Mouse (Mus musculus) limb, embryonic 14.5 days (tissue): ENCODE data around the gene Man2a1. TPM values are rescaled to one million over a fixed set of nuclear protein-coding genes. Genes with fewer than 3 reads are reported as not detected.

ENCODE experiments used
- ATAC-seq: fragments of 200-750 bp; cut with Nextera tagmentation; 2 replicates; pipeline ENCODE4 v1.8.0; 2017; ENCODE audit warnings: low read depth, moderate number of reproducible peaks, moderate TSS enrichment; ENCODE audit not compliant: low FRiP score
- DNase-seq: peaks from one replicate; pipeline ENCODE4 v3.0.0-alpha.2; 2015; ENCODE audit warnings: low spot score
- H3K27ac ChIP-seq: fragments of 300-500 bp; sonication (generic); replicated peaks from 2 replicates; pipeline ENCODE4 v1.5.1; 2014; ENCODE audit warnings: low read depth, mild to moderate bottlenecking, low read length, moderate library complexity, mixed read lengths
- H3K27me3 ChIP-seq: fragments of 300-500 bp; sonication (generic); 2 replicates; pipeline ENCODE4 v1.6.1; 2014; ENCODE audit warnings: low read length, mixed read lengths; ENCODE audit not compliant: control insufficient read depth, insufficient read depth
- H3K36me3 ChIP-seq: fragments of 300-500 bp; sonication (generic); 2 replicates; pipeline ENCODE4 v1.6.1; 2014; ENCODE audit warnings: mild to moderate bottlenecking, low read length, moderate library complexity, mixed read lengths; ENCODE audit not compliant: control insufficient read depth, insufficient read depth
- H3K4me1 ChIP-seq: fragments of 300-500 bp; sonication (generic); 2 replicates; pipeline ENCODE4 v1.6.1; 2014; ENCODE audit warnings: antibody characterized with exemption, low read length, mixed read lengths; ENCODE audit not compliant: control insufficient read depth, insufficient read depth
- H3K4me2 ChIP-seq: fragments of 300-500 bp; sonication (generic); replicated peaks from 2 replicates; pipeline ENCODE4 v1.6.1; 2014; ENCODE audit warnings: low read depth, mild to moderate bottlenecking, low read length, moderate library complexity; ENCODE audit not compliant: severe bottlenecking
- H3K4me3 ChIP-seq: fragments of 300-500 bp; sonication (generic); replicated peaks from 2 replicates; pipeline ENCODE4 v1.5.1; 2014; ENCODE audit warnings: low read length
- H3K9ac ChIP-seq: fragments of 300-500 bp; sonication (generic); 2 replicates; pipeline ENCODE4 v1.6.1; 2014; ENCODE audit warnings: mild to moderate bottlenecking, low read depth, low read length, moderate library complexity; ENCODE audit not compliant: severe bottlenecking
- H3K9me3 ChIP-seq: fragments of 300-500 bp; sonication (generic); 2 replicates; pipeline ENCODE4 v1.6.1; 2016; ENCODE audit warnings: low read length; ENCODE audit not compliant: control insufficient read depth
- POLR2A ChIP-seq: fragments of 200-500 bp; IDR thresholded peaks from 2 replicates; pipeline ENCODE4 v1.8.0; 2012; ENCODE audit warnings: inconsistent platforms, mild to moderate bottlenecking, moderate library complexity, borderline replicate concordance; ENCODE audit not compliant: insufficient read depth, insufficient read length; ENCODE audit errors: extremely low read depth
- WGBS: fragments of 180-500 bp; shearing (Covaris S2); extraction: QIAGEN DNeasy Blood & Tissue Kit; methylation state at CpG from one replicate; pipeline ENCODE4 v1.1.7; 2014; 5-methylcytosine and 5-hydroxymethylcytosine counted together
- polyA plus RNA-seq, 2 experiments: library from polyadenylated mRNA; depleted of rRNA in 1 of 2; stranded (reverse) in 1 of 2; unstranded in 1 of 2; fragments of >200 nt; fragmentation: Nextera tagmentation in 1 of 2; extraction: Ambion mirVana in 1 of 2; gene quantifications; 2 replicates each; pipeline versions ENCODE4 v1.2.1 to v1.2.3; 2012 to 2014

The Man2a1 gene
- polyA plus RNA-seq, 2 experiments = 12.5 to 31.9 TPM

DNA sequence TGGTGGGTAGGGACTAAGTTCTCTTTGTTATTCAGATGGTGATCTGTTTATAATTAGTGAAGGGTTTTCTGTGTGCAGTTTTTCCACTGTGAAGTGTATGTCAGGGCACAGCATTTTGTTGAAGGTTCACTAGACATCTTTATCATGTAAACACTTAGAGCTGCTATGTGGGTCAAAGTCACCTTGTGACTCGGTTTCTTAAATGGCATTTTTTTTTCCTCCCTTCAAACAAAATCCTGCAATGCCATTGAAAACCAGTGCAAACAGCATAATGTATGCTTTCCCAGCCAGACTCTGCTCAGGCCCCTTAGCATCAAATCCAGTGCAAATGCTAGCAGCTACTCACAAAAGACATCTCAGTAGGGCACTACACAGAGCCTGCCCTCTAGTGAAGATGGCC is 148.6 kb downstream of the Man2a1 start:
- Histone ChIP-seq H3K9me3 (no peaks in the 10 kb centered on the region), H3K4me3 (no peak overlapping the region), H3K36me3 (peaks cover 35% of the 10 kb centered on the region), H3K27ac (no peak overlapping the region), H3K9ac (no peak overlapping the region), H3K4me2 (no peak overlapping the region), H3K4me1 (no peaks in the 10 kb centered on the region), H3K27me3 (no peaks in the 10 kb centered on the region)
- TF ChIP-seq POLR2A = no peak
- ATAC-seq (no peak), DNase-seq (no peak)
- WGBS = 92% methylated on average over 1 of the region's 1 CpGs

DNA sequence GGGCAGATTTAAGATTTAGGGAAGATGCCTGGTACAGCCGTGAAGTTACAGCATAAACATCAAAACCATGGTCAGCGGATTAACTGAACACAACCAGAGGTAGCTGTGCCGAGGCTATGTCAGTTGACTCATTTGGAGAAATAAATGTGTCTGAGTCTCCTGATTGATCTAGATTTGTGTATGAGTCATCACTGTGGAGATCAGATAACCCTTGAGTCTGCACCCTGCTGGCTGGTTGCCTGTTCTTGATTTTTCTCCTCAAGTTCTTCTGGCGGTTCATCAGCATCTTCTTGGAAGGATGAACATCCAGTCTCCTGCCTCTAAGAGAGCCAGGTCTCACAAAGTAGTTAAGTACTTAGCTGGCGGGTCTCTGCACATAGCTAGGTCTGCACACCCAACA is 150.7 kb downstream of the Man2a1 start:
- Histone ChIP-seq H3K9ac (no peak overlapping the region), H3K27ac (no peak overlapping the region), H3K9me3 (no peaks in the 10 kb centered on the region), H3K4me1 (no peaks in the 10 kb centered on the region), H3K4me2 (no peak overlapping the region), H3K36me3 (peaks cover 21% of the 10 kb centered on the region), H3K27me3 (no peaks in the 10 kb centered on the region), H3K4me3 (no peak overlapping the region)
- no peak for DNase-seq
- ATAC-seq = no peak
- TF ChIP-seq POLR2A = no peak
- WGBS = 85% methylated on average over 5 of the region's 5 CpGs

DNA sequence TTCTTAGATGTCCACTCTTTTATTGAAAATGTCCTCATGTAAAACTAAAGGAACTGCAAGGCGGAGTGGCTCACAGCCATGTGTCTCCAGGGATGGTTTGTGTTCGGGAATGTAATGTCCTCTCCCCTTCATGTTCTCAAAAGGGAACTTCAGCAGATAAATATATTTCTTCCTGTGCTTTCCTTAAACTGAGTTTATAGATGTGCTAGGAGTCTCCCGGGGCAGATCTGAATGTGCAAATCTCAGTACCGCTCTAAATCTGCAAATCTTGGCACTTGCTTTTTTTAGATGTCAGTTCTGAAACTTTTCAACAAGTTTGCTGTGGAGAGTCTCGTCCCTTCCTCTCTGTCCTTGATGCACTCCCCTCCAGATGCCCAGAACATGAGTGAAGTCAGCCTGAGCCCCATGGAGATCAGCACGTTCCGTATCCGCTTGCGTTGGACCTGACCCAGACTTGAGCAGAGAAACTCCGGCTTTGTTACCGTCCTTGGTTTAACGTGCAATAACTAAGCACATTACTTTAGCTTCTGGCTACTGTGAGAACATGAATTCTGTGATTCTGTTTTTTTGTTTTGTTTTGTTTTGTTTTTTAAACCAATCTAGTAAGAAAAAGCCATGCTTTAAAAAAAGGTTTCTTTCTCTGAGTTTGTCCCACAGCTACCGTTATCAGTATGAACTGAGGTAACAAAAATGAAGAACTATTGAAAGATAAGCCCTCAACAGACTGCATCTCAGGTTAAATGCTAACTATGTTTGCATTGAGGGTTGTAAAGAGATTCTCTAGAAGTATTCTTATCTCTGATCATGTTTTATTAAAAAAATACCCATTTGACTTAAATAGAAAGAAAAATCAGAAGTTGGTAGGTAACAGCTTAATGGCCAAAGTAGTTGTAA is 151.8 kb downstream of the Man2a1 start:
- H3K4me1 ChIP-seq = no peaks in the 10 kb centered on the region
- DNase-seq (no peak), ATAC-seq (no peak)
- no peaks in the 10 kb centered on the region for H3K27me3 ChIP-seq
- H3K4me2 ChIP-seq = no peak overlapping the region
- H3K36me3 ChIP-seq = peaks cover 14% of the 10 kb centered on the region
- no peaks in the 10 kb centered on the region for H3K9me3 ChIP-seq
- H3K4me3 ChIP-seq = no peak overlapping the region
- 87% methylated on average over 13 of the region's 13 CpGs for WGBS
- no peak for TF ChIP-seq POLR2A
- H3K9ac ChIP-seq = no peak overlapping the region
- no peak overlapping the region for H3K27ac ChIP-seq

DNA sequence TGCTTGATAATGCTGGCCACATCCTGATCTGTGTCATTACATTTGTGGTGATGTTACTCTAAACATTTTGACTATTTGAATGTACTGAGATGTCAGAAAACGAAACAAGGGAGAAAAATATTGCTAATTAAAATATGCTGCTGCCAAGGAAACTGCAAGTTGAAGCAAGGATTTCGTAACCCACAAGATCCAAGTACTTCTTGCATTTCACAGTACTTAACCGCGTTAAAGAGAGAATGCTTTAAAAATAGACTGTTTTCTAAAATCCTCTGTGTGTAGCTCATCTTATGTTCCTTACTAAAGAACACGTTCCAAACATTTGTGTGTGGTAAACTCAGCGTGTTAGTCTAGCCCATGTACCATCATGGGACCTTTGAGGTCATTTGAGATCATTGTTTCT is 153.0 kb downstream of the Man2a1 start:
- no peak for TF ChIP-seq POLR2A
- Histone ChIP-seq H3K9me3 (no peaks in the 10 kb centered on the region), H3K4me3 (no peak overlapping the region), H3K36me3 (peaks cover 14% of the 10 kb centered on the region), H3K27ac (no peak overlapping the region), H3K9ac (no peak overlapping the region), H3K4me2 (no peak overlapping the region), H3K27me3 (no peaks in the 10 kb centered on the region), H3K4me1 (no peaks in the 10 kb centered on the region)
- DNase-seq (no peak), ATAC-seq (no peak)
- WGBS = 85% methylated on average over 6 of the region's 6 CpGs

DNA sequence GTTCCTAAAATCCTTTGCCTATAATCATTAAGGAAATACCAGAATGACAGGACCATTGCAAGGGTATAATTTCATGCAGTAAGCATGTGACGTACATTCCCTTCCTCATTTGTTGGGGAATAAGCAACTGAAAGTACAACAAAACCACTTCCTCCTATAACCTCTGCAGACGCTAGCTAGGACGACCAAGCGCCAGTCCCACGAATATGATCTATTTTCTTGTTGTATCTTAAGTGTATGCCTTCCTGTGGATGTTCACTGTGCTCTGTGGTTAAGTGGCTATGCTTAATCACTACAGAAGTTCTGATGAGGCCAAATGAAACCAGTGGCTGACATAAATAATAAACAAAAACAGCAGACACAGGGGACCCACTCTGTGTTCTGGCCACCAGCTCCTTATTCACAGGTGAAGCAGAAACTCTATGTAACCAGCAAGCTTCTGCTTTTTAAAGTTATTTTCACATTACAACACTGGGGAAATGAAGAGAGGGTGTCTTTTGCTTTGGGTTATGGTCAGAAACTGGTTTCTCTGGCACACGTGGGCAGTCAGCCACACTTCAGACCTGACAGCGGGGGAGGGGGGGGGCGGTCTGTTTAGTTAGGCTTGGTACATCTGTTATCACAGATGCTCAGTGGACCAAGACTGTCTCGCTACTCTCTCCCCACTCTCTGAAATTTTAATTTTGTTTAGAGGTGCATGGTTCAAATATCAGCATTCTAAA is 153.8 kb downstream of the Man2a1 start:
- Histone ChIP-seq H3K9ac (no peak overlapping the region), H3K27me3 (no peaks in the 10 kb centered on the region), H3K4me2 (no peak overlapping the region), H3K9me3 (no peaks in the 10 kb centered on the region), H3K27ac (no peak overlapping the region), H3K36me3 (peaks cover 14% of the 10 kb centered on the region), H3K4me3 (no peak overlapping the region), H3K4me1 (no peaks in the 10 kb centered on the region)
- DNase-seq (no peak), ATAC-seq (no peak)
- no peak for TF ChIP-seq POLR2A
- 84% methylated on average over 9 of the region's 9 CpGs for whole genome bisulfite sequencing
